Mouse (Mus musculus): Measurements from ENCODE around the gene Elfn2. TPM values are rescaled to one million over a fixed set of nuclear protein-coding genes. Genes with fewer than 3 reads are reported as not detected.

The Elfn2 gene
- total RNA-seq, 2 experiments from 2014 or later: 1.6 to 2.2 TPM

DNA sequence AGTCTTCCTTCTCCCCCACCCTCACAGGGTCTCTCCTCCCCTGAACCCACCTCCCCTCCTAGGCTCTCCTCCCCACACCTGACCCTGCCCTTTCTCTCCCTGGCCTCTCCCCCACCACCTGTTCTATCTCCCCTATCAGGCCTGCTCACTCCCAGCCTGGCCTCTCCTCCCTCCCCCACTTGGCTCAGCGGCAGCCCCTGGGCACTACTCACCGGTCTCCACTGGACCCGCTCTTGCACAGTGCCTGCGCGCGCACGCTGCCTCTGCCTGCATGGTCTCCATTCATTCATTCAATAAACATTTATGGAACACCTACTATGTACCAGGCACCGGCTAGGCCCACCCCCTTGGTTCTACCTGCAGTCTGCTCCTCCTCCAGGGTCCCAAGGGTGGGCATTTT is 37.3 kb downstream of the Elfn2 start:
- DNase-seq: no peak

DNA sequence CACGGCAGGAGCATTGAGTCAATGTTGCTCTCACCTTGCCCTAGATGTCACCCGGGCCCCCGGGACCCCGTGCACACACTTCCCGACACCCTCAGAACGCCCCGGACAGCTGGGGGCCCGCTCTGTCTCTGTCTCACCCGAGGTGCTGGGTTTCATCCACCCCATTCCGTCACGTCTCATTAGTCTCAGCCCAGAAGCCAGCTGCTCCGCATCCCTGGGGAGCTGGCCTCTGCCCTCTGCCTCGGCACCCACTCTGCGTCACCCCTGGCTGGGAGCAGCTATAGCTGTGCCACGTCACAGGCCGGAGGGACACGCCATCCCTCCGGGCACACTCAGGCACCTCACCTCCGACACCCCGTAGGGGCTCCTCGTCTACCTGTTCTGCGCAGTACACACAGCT is 38.3 kb downstream of the Elfn2 start:
- DNase-seq: no peak

DNA sequence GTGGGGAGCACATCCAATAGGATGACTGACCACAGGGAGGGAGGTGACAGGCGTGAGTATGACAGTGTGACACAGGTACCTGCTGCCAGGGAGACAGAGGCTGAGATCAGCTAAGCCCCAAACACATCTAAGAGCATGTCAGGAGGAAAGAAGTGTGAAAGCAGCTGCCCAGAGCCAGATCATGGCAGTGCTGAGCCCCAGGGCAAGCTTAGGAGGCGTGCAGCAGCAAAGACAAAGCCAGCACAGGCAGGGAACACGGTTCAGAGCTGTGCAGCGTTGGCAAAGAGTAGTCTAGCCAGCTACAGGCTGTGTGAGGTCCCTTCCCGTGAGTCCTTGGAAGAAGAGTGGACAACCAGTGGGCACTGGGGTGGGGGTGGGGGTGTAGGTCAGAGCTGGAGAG is 40.9 kb downstream of the Elfn2 start:
- no peak for DNase-seq

DNA sequence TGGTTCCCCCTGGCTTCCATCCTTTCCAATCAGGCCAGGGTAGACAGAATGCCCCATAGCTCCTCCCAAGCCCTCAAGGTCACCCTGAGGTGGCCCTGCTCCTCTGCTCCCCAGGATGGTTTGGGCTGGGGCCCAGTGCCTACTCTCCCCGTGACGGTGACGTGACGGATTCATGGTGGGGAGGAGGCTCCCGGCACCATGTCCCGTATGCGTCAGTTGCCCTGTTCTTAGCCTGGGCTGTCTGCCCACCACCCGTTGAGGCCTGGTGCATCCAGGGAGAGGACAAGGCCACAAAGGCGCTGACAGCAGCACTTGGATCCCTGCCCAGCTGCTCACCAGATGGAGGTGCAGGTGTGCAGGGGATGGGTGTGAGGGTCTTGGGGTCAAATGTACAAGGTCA is 41.6 kb downstream of the Elfn2 start:
- DNase-seq: peak; percentile 70 to 79

DNA sequence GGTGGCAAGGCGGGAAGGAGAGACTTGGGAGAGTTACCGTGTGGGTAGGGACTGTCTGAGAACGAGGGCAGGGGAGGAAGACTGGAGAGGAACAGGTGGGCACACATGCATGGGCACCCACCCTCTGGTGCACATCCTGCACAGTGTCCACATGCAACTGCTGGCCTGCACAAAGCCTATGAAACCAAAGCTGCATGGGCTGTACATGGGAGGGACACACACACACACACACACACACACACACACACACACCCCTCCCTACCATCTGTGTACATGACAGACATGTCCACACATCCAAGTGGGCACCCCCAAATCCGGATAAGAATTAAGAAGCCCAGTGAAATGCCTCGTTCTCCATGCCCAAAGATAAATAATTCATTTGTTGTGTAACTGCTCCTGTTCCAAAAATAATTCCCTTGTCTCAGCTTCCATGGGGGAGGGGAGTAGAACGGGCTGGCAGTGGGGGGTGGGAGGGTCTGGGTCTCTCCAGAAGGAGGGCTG is 43.6 kb downstream of the Elfn2 start:
- no peak for DNase-seq

DNA sequence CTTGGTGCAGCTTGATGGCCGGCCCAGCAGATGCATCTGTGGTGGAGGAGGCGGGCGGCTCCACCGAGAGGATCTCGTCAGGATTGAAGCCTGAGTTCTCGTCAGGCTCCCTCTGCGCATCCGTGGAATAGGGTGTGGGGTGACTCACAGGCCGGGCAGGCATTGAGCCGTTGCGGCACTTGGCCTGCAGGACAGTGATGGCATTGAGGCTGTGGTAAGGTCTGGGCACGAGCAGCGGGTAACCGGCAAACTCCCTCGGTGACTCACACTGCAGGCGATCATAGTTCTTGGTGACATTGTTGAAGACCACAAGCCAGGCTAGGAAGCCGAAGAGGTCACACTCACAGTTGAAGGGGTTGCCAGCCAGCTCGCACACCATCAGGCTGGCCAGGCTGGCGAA is 45.1 kb downstream of the Elfn2 start:
- DNase-seq: no peak

DNA sequence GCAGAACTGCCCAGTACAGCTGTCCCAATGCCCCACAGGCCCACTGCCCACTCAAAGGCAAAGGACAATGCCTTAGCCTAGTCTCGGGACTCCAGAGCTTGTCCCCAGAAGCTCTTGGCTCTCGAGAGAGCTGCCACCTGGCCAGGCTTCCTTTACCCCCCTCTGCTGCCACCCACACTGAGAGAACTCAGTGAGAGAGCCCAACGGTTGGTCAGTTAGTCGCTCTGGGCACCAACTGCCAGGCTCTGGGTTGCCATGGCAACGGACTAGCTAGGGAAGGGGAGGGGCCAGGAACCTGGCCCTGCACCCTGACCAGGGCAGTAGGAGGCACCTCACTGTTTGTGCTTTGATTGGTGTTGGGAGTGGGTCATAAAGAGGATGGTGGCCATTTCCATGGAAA is 48.2 kb downstream of the Elfn2 start:
- no peak for DNase-seq

DNA sequence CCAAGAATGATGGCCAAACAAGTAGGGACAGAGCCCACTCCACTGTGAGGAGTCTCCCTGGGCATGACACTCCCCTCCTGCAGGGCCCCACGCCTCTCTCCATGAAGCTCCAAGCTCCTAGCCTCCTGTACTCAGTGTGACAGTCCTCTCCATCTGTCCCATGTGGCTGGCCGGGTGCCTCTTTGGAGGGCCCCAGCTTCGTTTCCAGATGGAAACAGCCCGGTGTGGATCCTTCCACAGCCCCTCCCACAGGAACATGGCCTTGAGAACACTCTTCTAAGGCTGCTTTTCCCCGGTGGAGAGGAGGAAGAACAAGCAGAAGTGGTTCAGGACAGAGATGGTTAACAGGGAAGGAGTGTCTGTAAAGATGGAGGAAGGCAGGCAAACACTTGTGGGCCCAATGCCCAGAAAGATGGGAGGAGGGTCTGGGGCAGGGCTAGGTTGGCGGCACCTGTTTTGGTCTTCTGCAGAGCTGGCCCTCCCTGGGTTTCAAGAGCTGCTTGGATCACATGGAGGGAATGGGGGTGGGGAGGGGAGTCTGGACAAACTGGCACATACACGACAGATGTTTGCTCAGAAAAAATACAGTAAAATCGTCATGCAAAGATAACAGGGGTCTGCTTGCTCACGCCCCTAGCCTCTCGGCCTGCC is 49.2 kb downstream of the Elfn2 start:
- no peak for DNase-seq

DNA sequence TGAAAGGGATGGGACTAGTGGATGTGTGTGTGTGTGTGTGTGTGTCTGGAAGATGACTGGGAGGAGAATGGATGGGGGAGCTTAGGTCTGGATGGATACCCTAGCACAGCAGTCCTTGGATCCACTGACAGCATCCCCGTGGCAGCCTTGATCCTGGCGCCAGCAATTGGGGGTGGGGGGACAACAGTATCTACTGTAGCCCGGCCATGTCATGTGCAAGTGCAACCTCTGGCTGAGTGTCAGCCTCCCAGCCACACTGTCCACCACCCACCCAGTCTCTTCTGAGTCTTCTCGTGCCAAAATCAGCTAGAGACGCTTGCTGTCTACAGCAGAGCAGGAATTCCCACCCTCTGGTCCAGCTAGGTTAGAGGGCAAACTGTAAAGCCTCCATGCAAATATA is 54.3 kb downstream of the Elfn2 start:
- DNase-seq: peak in 1 of 2 experiments; percentile 12

DNA sequence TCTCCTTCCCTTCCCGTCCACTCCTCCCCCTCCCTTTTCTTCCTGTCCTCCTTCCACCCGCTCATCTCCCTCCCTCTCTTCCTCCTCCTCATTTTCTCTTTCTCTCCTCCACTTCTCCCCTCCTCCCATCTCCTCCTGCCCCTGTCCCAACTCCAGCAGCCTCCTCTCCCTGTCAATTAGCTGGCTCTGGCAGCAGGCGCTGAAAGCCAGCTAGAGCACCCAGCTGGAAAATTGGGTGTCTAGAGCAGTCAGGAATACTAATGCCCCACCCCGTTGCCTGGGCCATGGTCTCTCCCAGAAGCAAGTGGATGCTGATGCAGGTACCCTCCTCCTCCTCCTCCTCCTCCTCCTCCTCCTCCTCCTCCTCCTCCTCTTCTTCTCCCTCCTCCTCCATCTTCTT is 67.4 kb downstream of the Elfn2 start:
- DNase-seq: no peak

DNA sequence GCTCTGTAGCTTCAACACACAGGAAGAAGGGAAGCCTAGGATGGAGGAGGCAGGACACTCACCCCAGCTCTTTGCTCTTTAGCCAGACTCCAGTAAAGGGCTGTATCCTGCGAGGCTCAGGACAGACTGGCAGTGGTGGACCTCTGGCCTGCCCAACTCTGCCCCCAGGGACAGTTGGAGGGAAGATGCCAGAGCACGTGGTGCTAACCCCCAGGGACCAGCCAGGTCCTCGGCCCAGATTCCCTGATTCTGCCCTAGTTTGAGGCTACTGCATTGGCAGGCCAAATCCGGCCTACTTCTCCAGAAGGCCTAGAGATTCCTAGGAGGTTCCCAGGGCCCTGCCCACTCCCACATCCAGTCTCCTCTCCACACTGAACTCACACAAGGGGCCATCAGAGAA is 70.8 kb downstream of the Elfn2 start:
- peak in 1 of 2 experiments; percentile 23 for DNase-seq

DNA sequence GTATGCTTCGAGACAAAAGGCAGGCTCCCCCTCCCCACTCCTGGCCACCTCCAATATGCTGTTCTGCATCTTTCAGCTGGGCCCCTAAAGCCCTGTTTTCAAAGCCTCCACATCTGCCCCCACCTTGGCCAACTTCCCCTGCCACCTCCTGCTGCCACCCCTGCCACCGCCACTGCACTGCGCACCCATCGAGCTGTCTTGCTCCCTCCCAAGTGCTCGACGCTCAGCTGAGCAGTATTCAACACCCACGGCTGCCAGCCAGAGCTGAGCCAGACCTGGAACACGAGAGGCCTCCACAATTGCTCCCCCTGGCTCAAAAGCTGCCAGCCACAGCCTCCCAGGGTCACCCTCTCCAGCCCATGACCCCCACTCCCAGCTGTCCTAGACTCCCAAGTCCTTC is 74.0 kb downstream of the Elfn2 start:
- no peak for DNase-seq

DNA sequence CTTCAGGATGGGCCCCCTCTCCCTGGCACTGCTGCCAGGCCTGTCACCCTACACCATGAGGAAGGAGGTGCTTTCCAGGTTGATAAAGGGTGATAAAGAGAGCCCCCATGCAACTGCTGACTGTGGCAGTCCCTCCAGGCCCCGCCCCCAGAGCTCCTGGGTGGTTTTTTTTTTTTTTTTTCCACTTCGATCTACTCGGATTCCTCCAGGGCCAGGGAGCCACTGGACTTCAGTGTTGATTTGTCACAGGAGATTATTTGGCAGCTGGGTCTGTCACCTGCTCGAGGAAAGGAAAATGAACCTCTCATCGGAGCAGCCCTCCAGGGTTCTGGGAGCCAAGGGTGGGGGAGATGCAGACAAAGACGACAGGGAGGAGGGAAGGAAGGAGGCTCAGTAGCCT is 74.9 kb downstream of the Elfn2 start:
- DNase-seq: no peak

DNA sequence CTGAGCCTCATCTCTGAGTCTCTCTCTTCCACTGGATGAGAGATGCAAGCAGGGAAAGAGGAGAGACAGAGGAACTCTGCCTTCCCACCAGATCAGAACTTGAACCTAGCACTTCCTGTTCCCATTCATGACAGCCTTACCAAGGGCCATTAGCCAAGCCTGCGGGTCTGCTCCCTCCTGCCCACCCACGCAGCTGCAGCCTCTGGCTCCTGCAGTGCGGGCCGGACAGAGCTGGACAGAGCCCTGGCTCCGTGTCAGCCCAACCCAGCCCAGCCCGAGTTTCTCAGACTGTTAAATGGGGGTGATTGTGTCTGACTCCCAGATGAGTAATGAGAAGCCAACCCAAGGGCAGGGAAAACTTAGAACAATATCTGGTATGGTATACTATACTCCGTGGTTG is 83.3 kb downstream of the Elfn2 start:
- peak; percentile 31 to 66 for DNase-seq

DNA sequence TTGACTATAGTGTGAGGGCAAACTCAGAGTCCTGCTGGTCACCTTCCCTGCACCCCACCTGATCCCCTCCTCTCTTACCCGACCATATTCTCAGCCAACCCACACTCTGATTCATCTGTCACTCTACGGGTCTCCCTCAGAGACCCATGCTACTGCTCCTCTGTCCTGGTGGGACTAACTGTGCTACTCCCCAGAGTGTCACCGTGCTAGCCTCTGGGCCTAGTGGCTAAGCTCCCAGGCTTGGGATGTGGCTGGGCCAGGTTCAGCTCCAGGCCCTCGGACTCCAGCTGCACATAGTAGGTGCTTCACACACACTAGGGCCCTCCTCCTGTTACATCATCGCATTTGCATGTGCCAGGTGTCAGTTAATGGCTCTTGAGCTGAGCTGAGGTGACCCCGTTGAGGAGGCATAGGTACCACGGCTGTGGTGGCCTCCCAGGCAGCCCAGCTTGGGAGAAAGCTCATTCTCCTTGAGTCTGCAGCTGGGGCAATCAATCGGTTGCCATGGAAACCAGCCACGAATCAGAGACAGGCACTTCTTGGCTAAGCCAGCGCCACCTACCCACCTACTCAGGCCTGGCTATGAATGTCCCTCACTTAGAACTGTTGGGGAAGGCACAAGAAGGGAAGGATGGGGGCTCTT is 84.4 kb downstream of the Elfn2 start:
- no peak for DNase-seq

DNA sequence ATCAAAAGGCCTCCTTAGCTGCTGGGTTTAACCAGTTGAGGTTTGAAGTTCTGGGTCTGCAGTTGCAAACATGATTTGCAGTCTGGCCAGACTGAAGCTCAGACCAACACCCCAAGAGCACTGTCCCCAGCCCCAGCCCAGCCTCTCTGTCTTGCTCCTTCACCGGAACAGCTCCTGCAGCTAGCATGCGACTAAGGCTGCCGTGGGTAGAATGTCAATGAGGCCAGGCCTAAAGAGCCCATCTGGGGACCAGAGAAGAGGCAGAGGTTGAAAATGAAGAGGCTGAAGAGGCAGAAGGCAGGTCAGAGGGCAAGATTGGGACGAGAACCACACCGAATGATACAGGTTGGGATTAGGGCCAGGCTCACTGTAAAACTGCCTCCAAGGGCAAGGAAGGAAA is 85.2 kb downstream of the Elfn2 start:
- no peak for DNase-seq

DNA sequence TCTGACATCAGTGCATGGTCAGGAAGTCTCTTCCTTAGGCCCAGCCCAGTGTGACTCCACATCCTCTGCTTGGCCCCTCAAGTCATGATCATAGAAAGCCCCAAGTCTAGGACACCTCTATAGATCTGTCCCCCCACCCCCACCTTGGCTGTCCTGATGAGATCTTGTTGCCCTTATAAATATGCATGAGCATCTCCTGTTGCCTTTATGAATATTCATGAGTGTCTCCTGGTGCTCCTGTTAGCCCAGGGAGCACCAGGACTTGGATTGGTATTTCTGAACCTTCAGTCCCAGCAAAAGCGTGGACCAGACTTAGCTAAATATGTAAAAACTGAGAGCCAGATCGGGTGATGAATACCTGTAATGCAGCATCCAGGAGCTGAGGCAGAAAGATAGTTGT is 86.2 kb downstream of the Elfn2 start:
- DNase-seq: no peak

DNA sequence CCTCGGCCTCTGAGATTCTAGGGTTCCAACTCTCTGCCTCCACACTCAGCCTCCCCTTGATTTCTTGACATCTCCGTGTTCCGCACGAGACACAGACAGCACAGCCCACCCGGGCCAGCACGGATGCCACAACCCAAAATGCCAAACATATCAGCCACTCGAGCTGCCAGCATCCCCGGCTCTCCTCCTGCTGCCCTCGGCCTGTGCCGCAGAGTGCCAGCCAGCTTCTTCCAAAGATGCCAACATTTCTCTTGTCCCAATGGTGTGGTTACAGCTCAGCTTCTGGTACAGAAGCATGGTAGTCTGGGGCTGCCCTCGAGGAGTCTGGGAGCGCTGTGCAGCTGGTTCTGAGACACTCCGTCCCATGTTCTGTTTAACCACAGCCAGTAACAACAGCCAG is 92.3 kb downstream of the Elfn2 start:
- no peak for DNase-seq

DNA sequence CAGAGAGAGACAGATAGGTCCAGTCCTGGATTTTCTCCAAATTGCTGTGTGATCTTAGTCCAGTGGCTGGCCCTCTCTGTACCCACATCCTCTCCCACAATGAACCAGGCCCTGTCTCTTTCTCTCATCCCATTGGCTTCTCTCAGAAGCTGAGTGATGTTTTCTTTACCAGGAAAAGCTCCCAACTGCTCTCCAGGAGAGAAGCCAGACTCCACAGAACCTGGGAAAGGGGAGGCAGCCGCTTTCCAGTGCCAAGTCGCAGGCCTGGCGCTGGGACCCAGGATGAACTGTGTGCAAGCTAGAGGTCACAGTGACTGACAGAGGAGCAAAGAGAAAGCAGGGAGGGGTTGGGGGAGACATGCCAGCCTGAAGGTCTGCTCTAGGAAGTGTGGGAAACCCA is 93.6 kb downstream of the Elfn2 start:
- peak in 1 of 2 experiments; percentile 40 for DNase-seq

DNA sequence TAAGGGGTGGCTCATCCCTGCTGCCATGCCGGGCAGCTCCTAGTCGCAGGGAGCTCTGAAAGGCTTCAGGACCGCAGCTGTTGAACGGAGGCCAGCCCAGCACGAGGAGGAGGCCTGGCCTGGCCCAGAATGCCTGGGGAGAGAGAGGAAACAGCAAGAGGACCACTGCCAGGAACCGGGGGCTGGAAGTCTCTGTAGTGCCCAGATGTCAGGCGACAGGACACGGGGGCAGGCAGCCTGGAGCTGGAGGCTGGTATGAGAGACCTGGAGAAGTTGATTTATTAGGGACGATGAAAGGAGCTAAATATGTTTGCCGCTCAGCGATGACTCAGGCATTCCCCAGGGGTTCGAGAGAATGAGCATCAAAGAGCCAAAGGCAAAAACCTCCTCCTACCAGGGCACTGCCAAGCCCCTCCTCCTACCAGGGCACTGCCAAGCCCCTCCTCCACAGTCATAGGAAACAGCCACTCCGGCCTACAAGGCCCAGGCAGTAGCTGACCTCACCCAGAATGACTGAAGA is 94.1 kb downstream of the Elfn2 start:
- DNase-seq: peak; percentile 87 to 90

DNA sequence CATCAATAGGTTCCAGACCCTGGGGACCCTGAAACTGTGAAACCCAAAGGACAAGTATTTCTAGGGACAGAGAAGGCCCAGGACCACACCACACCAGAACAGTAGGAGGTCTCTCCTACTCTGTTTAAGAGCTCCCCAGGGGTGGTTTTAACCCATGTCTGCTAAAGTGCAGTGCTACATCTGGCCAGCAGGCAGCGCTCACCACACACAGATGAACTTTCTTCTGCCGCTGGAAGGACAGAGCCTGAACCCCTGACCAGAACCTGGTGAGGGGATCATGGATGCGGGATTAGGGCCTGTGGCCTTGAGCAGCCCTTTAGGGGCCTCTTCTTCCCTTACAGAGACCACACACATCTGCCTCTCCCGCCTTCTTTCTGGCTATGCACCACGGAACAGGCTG is 95.1 kb downstream of the Elfn2 start:
- DNase-seq: peak; percentile 68 to 89

Data from heart, adult 18-20 months (tissue).